Mouse (Mus musculus) layer of hippocampus, adult 9-11 months (tissue): ENCODE results near the gene Lrit2.
A peak's percentile ranks its signal among the peaks of the same experiment; 100 is the strongest.

ENCODE experiments used
- DNase-seq: peaks from one replicate; pipeline ENCODE4 v3.0.0; 2022

Gene Lrit2

GRCm38 (mm10) chr14:37067629-37068028 is at the start of gene Lrit2:
Gene Lrit2, plus strand, starts transcription at chr14:37067929.
- no peak for DNase-seq

GRCm38 (mm10) chr14:37027248-37027933 is 40.3 kb upstream of the Lrit2 start:
- DNase-seq, result no peak

DNA sequence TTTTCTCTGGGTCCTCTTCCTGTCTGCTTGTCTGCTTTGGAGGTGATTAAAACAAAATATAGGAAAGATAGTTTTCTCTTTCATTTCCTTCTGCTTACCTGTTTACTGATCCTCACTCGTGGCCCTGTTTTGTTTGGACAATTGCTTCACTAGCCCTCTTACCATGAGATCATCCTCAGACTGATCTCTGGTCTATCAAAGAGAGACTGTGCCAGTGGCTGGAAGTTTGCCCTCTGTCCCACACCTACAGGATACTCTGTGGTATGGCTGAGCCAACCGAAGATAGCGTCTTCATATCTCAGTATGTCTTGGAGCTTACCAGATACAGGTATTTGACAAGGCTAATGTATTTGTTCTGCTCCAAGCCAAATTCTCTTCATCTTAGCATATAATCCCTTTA is 39.8 kb upstream of the Lrit2 start:
- no peak for DNase-seq

GRCm38 (mm10) chr14:37028555-37028954 is 39.2 kb upstream of the Lrit2 start:
- DNase-seq, result no peak

- no peak for DNase-seq
Observed at GRCm38 (mm10) chr14:37032481-37033104, 35.1 kb upstream of the Lrit2 start.

DNA sequence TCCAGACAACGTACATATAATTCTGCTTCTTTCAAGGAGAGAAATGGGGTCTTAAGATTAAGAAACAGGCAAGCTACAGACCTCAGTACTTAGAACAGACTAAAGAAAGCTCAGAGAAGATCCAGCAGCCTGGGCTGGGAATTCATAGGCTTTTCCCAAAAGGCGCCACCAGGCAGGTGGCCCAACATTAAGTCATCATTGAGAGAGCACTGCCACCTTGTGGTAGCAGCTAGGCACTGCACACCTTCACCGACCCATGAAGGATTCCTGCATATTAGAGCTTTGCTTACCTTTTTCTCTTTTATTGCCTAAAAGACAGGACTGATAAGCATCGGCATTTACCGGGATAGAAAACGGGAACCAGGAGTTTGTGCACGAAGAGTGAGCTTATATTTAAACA is 34.5 kb upstream of the Lrit2 start:
- peak; percentile 61 for DNase-seq

GRCm38 (mm10) chr14:37034432-37034831 is 33.3 kb upstream of the Lrit2 start:
- no peak for DNase-seq

GRCm38 (mm10) chr14:37048914-37049410 is 18.8 kb upstream of the Lrit2 start, which contains the start of gene Rgr:
Gene Rgr, minus strand, starts transcription at chr14:37048964.
- DNase-seq, result peak; percentile 24

DNA sequence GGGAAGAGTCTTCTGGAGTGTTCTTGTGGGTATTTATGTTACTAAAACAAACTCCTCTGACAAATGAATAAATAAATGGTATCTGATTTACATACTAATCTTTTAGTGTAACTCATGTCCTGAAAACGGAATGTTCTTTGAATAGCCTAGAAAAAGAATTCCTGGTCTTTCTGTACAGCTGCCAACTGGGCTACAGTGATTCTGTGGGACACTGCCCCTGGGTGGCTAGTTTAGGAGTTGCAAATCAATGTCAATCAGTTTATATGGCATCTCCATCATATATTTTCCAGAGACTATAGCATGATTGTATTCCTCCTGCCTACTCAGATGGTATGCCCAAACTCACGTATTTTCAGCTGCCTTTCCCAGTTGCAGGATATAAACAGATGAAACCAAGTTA is 2.9 kb upstream of the Lrit2 start:
- DNase-seq, result no peak

DNA sequence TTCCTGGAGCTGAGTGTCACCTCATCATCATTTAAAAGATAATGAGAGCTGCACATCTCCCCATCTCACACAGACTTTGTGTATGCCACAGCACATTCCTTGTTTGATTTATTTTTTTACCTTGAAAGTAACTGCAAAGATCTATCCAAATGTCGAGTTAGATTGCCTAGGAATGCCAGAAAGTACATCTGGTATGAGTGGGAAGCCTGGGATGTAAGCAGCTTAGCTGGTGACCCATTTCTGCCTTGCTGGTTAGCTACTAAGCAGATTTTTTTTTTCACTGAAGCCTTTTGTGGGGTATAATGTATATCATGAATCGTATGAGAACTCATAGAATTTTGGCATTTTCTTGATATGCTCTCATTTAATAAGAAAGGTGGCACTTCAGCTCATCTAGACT is 1.1 kb upstream of the Lrit2 start:
- DNase-seq, result peak; percentile 36

DNA sequence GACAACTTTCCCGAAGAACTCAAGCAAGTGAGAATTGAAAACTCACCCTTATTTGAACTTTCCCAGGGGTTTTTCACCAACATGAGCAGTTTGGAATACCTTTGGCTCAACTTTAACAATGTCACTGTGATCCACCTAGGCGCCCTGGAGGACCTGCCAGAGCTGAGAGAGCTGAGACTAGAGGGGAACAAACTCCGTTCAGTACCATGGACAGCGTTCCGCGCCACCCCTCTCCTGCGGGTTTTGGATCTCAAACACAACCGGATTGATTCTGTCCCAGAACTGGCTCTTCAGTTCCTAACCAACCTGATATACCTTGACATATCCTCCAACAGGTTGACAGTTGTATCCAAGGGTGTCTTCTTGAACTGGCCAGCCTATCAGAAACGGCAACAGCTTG is 787 bp downstream of the Lrit2 start:
- no peak for DNase-seq

DNA sequence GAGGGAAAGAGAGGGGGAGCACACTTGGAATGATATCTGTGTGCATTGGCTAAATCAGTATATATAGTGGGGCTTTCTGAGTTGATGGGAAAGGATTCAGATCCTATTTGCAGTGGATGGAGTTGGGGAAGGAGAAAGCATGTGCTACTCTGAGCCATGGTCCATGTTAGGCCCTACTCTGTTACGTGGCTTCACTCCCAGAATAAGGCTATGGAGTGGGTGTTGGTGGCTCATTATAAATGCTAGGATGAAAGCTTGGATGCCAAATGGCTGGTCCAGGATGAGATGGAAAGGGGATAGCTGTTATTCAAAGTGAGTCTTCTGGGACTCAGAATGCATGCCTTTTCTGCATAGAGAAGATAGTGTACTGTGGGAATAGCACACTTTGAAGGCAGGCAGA is 13.0 kb downstream of the Lrit2 start:
- DNase-seq, result no peak

- DNase-seq, result no peak
Observed at GRCm38 (mm10) chr14:37083755-37084154, 16.0 kb downstream of the Lrit2 start.

DNA sequence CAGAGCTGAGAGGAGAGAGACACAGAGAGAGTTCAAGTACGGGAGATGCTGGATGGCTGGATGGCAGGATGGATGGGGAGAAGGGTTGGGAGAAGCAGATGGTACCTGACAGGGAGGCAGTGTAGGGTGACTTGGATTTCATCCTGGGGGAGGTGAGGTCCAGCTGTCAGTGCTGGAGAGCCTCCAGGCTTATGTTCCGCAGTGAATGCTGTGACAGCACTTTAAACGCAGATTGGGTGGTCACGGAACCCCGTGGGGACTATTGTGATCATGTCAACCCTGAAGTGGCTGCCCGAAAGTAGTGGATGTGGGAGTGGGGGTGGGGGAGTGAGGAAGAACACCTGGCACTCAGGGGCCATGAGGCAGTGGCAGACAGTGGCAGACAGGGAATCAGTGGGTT is 26.7 kb downstream of the Lrit2 start:
- DNase-seq, result no peak

DNA sequence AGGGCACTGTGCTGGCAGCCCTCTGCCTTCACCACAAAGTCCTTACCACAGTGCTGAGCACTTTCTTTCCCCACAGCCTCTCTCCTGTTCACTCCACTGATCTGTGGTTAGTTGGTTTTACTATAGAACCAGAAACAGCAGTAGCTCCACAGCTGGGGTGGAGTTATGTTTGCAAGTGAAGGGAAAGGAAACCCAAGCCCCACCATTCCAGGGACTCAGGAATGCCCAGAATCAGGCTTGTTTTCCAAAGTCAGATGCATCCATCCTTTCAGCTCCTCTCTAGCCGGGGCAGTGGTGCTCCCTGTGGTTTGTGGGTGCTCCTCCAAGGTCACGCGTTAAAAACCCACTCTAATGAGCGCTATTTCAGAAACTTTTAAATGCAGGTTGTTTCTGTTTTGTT is 27.8 kb downstream of the Lrit2 start:
- no peak for DNase-seq

DNA sequence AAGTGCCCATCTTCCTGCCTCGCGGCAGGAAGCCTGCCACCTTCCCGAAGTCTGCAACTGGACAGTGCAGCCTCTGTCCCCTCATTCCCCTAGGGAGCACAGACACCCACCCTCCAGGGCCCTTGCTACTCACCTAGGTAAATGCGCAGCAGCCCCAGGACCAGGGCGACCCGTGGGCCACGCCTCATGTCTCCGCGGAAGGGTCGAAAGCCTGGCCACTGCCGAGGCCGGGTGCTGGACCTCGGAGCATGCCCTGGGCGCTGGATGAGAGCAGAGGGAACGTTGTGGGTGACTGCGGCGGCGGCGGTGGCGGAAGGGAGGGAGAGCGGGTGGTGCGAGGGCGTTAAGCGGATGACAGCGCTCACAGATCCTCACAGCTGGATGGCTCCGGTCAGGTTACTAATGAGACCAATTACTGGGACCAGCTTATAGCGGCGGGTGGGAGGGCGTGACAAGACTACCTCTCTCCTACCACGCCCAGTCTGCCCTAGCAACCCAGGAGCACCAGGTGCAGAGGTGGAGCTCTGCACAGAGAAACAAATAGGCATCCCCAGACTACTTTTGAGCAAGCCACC is 30.3 kb downstream of the Lrit2 start, which contains the start of gene Cdhr1:
TSS of gene Cdhr1 (minus strand) at position 392 of the 575 bp plus-strand sequence.
- DNase-seq, result no peak

DNA sequence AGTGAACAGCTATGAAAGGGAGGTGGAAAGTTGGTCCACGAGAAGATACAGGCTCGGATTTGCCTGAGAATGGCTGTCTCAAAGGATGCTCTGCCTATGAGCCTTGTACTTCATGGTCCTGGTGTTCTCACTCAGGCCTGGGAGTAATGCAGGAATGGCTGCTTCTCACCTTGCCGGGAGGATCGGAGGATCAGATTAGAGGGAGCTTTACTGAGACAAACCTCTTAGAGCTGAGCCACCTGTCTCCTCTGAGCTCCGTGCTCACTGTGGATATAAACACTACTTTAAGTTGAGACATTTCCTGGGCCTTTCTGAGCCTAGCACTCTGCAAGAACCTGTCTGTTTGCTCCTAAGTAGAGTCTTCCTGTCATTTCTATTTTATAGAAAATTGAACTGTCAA is 33.8 kb downstream of the Lrit2 start:
- no peak for DNase-seq

DNA sequence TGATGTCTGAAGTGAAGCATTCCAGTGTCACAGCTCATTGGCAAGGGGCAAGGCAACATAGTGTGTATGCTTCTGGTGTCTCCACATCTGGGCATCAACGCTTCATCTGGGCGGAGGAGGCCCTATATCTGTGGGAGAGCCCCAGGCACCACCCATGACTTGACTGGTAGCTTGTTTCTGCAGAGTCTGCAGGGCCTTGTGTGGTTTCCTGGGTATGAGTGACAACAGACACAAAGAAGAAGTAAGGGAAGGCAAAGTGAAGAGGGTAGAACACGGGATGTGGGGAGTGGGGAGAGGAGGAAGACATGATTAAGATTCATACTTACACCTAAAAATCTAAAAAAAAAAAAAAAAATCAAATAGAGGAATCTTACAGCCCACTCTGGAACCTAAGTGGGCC is 34.8 kb downstream of the Lrit2 start:
- no peak for DNase-seq

GRCm38 (mm10) chr14:37104747-37105146 is 37.0 kb downstream of the Lrit2 start:
- no peak for DNase-seq

DNA sequence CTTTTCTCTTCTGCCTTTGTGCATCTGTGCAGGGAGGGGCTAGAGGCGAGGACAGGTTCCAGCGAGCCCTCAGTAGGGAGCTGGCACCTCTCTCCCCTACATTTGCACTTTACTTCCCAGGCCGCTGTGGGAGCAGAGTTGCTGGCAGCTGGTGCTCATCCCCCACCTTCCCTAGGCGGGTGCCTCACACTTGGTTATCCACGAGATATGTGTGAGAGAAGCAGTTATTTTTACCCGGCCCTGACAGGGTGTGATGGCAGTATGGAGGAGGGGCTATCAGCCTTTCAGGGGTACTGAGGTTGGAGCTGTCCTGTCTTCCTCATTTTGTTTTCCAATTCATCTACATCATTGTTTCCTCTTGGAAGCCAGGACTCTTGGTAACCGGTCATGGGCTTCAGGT is 38.1 kb downstream of the Lrit2 start:
- DNase-seq, result peak; percentile 11

DNA sequence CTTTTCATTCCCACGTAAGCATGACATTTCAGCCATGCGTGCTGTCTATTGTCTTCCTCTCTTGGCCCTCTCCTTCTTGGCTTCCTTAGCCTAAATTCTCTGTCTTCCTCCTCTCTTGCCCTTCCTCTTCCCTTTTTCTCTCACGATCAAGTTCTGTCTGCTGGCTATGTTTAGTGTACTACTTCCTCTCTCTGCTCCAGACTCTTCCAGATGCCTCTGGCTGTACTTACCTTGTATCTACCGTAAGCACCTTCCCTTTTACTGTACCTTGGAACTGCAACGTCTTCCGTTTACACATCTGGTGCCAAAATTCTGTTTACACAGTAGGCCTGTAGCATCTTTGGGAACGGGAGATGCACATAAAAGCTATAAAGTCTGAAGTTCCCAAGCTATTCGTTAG is 41.7 kb downstream of the Lrit2 start:
- no peak for DNase-seq

DNA sequence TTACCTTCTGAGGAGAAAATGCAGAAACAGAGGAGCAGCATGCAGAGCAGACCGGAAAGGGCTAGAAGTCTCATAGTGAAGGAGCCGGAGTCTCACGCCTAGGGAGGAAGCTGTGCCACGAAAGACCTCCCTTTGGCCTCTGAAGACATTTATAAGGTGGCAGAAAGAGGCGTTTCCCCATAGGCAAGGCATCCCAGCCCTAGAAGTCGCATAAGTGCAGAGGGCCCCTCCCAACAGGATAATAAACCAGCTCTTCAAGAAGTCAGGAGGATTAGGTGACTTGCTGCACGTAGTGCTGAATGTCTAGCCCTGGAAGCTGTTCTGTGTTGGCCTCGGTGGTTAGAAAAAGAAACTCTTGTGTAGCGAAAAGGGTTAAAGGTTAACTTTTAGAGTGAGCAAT is 42.2 kb downstream of the Lrit2 start:
- no peak for DNase-seq

- no peak for DNase-seq
Observed at GRCm38 (mm10) chr14:37110456-37110855, 42.7 kb downstream of the Lrit2 start.

DNA sequence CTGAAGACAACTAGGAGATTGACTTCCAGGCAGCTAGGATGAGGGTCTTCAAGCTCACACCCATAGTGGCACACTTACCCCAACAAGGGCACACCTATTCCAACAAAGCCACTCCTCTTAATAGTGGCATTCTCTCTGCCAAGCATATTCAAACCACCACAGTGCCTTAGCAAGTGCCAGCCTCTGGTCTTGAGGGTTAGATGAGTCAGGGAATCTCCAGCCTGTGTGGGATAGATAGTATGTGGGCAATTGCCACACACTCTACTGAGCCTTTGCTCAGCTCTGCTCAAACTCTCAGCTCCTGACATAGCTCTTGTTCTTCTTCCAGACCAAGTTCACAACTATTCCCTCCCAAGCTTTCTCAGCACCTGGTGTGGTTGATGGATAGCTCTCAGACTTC is 43.6 kb downstream of the Lrit2 start:
- no peak for DNase-seq
